Mouse (Mus musculus): ENCODE measurements around the gene Mvp. TPM values are rescaled to one million over a fixed set of nuclear protein-coding genes. Genes with fewer than 3 reads are reported as not detected.

Gene Mvp
- polyA plus RNA-seq (2016; fragmentation: Nextera tagmentation; extraction: Ambion mirVana), result 6.8 and 7.2 TPM in 2 replicates

DNA sequence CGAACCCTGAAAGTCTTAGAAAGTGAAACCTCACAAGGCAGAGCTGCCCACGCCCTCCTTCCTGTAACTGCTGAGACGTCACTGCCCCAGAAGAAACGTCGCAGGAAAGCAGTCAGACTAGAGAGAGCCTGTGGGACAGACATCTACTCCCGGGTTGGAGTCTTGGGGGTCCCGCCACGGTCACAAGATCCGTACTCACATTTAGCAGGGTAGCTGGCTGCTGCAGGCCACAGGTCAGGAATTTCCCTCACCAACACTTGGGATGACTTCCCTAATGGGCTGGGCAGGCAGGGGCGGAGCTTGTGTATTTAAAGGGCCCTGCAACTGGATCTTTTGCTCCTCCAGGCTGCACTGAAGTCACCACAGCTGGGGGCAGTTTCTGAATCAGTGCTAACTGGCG, at the start of gene Mvp:
Mvp (minus strand) TSS at position 302 of the 400 bp plus-strand sequence.
- no peaks in the 10 kb centered on the region for H3K27me3 ChIP-seq
- H3K9me3 ChIP-seq (replicated peaks), result no peaks in the 10 kb centered on the region
- H3K9ac ChIP-seq, result peak within 1 kb of the TSS; percentile 47
- peaks cover 40% of the 10 kb centered on the region for H3K4me1 ChIP-seq
- peak within 1 kb of the TSS; percentile 62 for H3K4me3 ChIP-seq
- H3K36me3 ChIP-seq, result peaks cover 38% of the 10 kb centered on the region
- peak within 1 kb of the TSS; percentile 87 for H3K4me2 ChIP-seq (replicated peaks)
- WGBS, result 64% methylated on average over 11 of the region's 11 CpGs
- no peak for ATAC-seq (ENCODE audit: low FRiP score)
- H3K27ac ChIP-seq, result no peak within 1 kb of the TSS

DNA sequence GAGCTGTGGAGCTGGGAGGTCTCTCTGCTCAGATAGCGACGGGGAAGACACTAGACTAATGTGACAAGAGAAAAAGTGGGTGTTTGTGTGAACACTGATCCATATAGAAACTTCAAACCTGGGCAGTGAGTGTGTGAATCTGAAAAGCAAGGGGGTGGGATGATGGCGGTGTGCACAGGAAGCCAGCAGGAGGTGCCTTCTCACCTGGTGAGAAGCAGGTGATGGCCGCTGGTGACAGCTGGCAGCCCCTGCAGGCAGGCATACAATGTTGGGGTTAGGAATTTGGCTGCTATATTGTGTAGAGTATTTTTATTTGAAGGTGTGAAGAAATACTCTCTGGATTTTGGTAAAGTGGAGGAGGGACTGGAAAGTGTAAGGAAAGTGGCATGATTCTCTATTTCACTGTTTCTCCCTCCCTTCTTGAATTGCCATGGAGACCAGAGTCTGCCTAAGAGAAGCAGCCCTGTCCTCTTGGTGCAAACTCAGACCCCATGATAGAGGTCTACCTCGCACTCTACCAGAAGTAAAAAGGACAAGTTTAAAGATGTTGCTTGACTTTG, 40.7 kb upstream of the Mvp start:
- Histone ChIP-seq H3K9me3 (replicated peaks) (no peaks in the 10 kb centered on the region), H3K4me2 (replicated peaks) (no peak overlapping the region), H3K9ac (no peak overlapping the region), H3K4me3 (no peak overlapping the region), H3K27me3 (peaks cover 4% of the 10 kb centered on the region; the same call in 1 of the 2 replicates), H3K27ac (no peak overlapping the region), H3K4me1 (no peaks in the 10 kb centered on the region), H3K36me3 (no peaks in the 10 kb centered on the region)
- WGBS, result 72% methylated on average over 5 of the region's 5 CpGs
- no peak for ATAC-seq (ENCODE audit: low FRiP score)

DNA sequence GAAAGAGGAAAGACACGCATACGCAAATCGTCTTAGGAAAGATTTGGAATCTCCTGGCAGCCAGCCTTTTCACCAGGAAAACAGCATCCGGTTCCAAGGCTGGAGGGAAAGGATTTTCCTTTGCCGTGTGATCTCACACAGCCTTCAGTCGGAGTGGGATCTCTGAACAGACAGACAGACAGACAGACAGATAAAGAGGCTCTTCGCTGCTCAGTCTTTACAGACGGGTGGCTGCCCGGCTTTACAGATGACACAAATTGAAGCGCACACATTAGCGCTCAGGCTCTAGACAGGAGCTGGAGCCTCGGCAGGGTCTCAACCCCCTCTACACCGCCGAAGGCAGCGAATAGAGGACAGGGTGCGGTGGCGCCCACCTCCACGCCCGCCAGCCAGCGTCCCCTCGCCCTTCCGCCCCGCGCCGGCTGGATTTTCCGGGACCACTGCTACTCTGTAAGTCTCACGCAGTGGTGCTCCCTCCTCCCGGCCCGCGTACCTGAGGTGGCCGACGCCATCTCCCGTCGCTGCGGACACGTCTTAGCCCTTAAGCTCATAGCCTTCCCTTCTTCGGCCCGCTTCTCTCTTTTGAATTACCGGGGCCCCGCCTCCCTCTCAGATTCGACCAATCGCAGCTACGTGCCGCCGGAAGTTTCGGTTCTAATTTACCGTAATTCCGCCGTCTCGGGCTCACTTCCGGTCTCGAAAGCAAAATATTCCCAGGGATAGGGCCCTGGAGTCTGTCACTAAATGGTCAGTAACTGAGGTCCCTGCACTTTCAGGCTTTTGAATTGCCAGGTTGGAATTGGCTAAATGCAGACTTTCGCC, 27.6 kb upstream of the Mvp start, which contains the start of gene Kif22:
Kif22 (minus strand) TSS at position 621 of the 822 bp plus-strand sequence.
- H3K27ac ChIP-seq, result peak within 1 kb of the TSS; percentile 78
- peak within 1 kb of the TSS; percentile 83 for H3K4me2 ChIP-seq (replicated peaks)
- peaks cover 13% of the 10 kb centered on the region; the same call in 1 of the 2 replicates for H3K36me3 ChIP-seq
- ATAC-seq (ENCODE audit: low FRiP score), result peak; percentile 83
- no peaks in the 10 kb centered on the region for H3K9me3 ChIP-seq (replicated peaks)
- peak within 1 kb of the TSS; percentile 84 for H3K4me3 ChIP-seq
- H3K9ac ChIP-seq, result peak within 1 kb of the TSS; percentile 83
- peaks cover 18% of the 10 kb centered on the region for H3K4me1 ChIP-seq
- no peaks in the 10 kb centered on the region for H3K27me3 ChIP-seq
- 1% methylated on average over 53 of the region's 53 CpGs for WGBS

DNA sequence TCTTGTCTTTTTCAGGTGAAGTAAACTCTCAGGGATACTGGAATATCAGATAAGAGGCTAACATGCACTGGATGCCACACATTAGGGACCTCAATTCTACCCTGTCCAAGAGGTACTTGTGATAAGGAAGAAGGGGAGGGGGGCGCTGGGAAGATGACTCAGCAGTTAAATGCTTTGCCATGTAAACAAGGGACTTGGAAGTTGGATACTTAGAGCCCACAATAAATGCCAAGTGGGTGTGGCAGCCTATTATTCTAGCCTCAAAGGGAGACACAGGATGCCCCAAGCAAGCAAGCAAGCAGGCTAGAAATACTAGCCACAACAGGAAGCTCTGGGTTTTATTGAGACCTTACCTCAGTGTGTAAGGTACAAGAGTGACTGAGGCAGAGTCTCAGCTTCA, 16.8 kb upstream of the Mvp start:
- ATAC-seq (ENCODE audit: low FRiP score), result no peak
- Histone ChIP-seq H3K27ac (no peak overlapping the region), H3K36me3 (peaks cover 56% of the 10 kb centered on the region), H3K27me3 (no peaks in the 10 kb centered on the region), H3K4me1 (peaks cover 8% of the 10 kb centered on the region), H3K4me2 (replicated peaks) (no peak overlapping the region), H3K9me3 (replicated peaks) (no peaks in the 10 kb centered on the region), H3K4me3 (no peak overlapping the region), H3K9ac (no peak overlapping the region)
- 76% methylated on average over 1 of the region's 1 CpGs for WGBS

DNA sequence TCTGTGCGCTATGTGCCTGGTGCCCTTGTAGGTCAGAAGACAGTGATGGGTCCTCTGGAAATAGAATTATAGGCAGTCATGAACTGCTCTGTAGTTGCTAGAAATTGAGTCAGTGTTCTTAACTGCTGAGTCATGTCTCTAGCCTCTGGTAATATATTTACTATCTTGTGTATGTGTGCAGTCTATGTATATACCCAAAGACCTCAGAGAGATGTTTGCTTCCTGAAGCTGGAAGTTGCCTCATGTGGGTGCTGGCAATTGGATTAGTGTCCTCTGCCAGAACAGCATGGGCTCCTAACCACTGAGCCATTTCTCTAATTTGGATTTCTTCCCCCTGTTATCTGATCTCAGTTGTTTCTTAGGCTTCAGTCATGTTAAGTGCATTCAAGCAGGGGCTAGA, 15.8 kb upstream of the Mvp start:
- Histone ChIP-seq H3K27me3 (no peaks in the 10 kb centered on the region), H3K27ac (no peak overlapping the region), H3K9me3 (replicated peaks) (no peaks in the 10 kb centered on the region), H3K4me3 (no peak overlapping the region), H3K9ac (no peak overlapping the region), H3K36me3 (peaks cover 48% of the 10 kb centered on the region), H3K4me1 (peaks cover 9% of the 10 kb centered on the region), H3K4me2 (replicated peaks) (no peak overlapping the region)
- ATAC-seq (ENCODE audit: low FRiP score), result no peak
- WGBS, result 97% methylated on average over 1 of the region's 1 CpGs

DNA sequence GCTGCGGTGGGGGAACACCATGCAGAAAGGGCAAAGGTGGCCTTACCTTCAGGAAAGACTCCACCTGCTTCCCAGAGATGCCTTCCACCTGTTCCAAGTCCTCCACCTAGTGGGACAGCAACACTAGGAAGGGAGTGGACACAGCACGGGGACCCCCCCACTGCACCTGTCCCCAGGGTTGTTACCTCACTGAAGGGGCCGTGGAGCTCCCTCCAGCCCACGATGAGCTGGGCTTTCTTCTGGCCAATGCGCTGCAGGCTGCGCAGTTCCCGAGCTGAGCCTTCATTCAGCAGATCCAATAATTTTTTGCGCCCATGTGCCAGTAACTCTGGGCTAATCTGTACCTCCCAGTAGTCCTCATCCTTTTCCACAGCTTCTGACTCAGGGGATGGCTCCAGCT, 13.5 kb upstream of the Mvp start:
- peak overlapping the region; percentile 97 for H3K4me3 ChIP-seq
- peaks cover 43% of the 10 kb centered on the region for H3K36me3 ChIP-seq
- H3K4me1 ChIP-seq, result peaks cover 32% of the 10 kb centered on the region
- peak overlapping the region; percentile 100 for H3K27ac ChIP-seq
- 68% methylated on average over 8 of the region's 8 CpGs for WGBS
- no peaks in the 10 kb centered on the region for H3K9me3 ChIP-seq (replicated peaks)
- no peaks in the 10 kb centered on the region for H3K27me3 ChIP-seq
- H3K9ac ChIP-seq, result peak overlapping the region; percentile 68
- peak overlapping the region; percentile 98 for H3K4me2 ChIP-seq (replicated peaks)
- peak; percentile 1; the same call in 1 of the 2 replicates for ATAC-seq (ENCODE audit: low FRiP score)

DNA sequence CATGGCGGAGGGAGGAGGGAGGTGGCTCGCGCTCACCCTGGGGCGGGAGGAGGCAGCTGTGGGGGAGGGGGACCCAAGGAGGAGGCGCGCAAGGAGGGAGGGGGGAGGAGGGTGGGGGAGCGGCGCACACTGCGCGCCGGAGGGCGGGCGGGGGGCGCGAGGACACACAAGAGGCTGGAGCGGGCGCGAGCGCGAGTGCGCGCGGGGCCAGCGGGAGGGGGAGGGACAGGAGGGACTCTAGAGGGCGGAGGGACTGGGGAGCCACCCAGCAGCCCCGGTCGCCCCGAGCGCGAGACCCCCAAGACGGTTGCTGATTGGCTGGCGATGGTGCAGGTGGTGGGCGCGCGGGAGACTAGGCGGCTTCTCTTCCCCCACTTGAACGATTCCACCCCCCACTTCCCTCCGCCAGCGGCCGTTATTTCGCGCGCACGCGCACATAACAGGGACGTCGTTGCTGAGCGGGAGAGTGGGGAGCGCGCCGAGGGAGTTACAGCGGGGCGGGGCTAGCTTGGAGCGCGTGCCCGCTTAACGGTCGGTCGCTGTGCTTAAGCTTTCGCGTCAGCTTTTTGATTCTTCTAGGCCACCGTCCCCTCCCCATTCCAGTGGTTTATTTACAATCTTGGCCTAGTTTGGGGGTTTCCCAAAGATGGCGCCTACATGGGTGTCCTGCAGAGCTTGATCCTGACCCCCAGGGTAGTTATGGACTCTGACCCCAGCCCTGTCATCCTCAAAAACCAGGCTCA, 12.7 kb upstream of the Mvp start, which contains the start of gene Maz:
Maz (minus strand) TSS at position 54 of the 743 bp plus-strand sequence.
- peak within 1 kb of the TSS; percentile 98 for H3K4me2 ChIP-seq (replicated peaks)
- peak within 1 kb of the TSS; percentile 100 for H3K9ac ChIP-seq
- peaks cover 39% of the 10 kb centered on the region for H3K4me1 ChIP-seq
- peak; percentile 92 for ATAC-seq (ENCODE audit: low FRiP score)
- H3K27ac ChIP-seq, result peak within 1 kb of the TSS; percentile 100
- H3K9me3 ChIP-seq (replicated peaks), result no peaks in the 10 kb centered on the region
- peak within 1 kb of the TSS; percentile 97 for H3K4me3 ChIP-seq
- H3K36me3 ChIP-seq, result peaks cover 43% of the 10 kb centered on the region
- H3K27me3 ChIP-seq, result no peaks in the 10 kb centered on the region
- under 1% methylated on average over 46 of the region's 63 CpGs for WGBS

DNA sequence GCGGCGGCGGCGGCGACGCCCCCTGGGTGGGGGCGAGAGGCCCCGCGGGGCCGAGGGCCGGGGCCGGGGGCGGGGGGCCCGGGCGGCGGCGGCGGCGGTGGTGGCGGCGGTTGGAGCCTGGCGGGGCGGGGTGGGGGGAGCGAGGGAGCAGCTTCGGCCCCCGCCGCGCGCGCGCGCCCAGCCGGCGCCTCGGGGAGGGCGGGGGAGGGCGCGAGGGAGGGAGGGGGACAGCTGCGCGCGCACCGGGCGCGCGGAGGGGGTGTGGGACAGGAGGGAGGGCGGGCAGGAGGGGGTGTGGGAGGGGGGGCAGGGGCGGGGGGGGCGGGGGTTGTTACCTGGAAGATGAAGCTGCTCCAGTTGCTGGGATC, 12.2 kb upstream of the Mvp start:
- Histone ChIP-seq H3K9me3 (replicated peaks) (no peaks in the 10 kb centered on the region), H3K4me2 (replicated peaks) (peak overlapping the region; percentile 98), H3K27ac (peak overlapping the region; percentile 100), H3K4me3 (peak overlapping the region; percentile 97), H3K4me1 (peaks cover 44% of the 10 kb centered on the region), H3K27me3 (no peaks in the 10 kb centered on the region), H3K9ac (peak overlapping the region; percentile 100), H3K36me3 (peaks cover 43% of the 10 kb centered on the region)
- WGBS, result no CpG with 5 or more reads among the region's 48 CpGs
- ATAC-seq (ENCODE audit: low FRiP score), result no peak

DNA sequence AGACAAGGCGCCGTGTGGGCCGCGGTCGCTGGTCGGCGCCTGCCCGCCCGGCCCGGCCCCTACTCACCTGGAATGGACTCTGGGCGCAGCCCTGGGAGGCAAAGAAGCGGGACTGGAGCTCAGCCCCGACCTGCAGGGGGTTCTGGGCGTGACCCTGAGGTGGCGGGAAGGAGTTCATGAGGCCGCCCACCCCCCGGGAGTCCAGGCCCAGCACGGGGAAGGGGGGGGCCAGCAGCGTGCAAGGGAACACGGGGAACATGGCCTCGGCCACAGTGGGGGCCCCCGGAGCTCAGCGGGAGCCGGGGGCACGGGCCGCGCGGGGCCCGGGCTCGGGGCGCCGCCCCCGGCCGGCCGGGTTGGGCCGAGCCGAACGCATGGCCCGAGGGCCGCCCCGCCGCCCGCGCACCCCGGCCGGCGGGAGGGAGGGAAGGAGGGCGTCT, 11.8 kb upstream of the Mvp start:
- Histone ChIP-seq H3K9me3 (replicated peaks) (no peaks in the 10 kb centered on the region), H3K4me2 (replicated peaks) (peak overlapping the region; percentile 98), H3K4me1 (peaks cover 49% of the 10 kb centered on the region), H3K36me3 (peaks cover 40% of the 10 kb centered on the region), H3K9ac (peak overlapping the region; percentile 100), H3K27me3 (no peaks in the 10 kb centered on the region), H3K27ac (peak overlapping the region; percentile 100), H3K4me3 (peak overlapping the region; percentile 97)
- 0% methylated on average over 11 of the region's 48 CpGs for WGBS
- ATAC-seq (ENCODE audit: low FRiP score), result peak; percentile 14

DNA sequence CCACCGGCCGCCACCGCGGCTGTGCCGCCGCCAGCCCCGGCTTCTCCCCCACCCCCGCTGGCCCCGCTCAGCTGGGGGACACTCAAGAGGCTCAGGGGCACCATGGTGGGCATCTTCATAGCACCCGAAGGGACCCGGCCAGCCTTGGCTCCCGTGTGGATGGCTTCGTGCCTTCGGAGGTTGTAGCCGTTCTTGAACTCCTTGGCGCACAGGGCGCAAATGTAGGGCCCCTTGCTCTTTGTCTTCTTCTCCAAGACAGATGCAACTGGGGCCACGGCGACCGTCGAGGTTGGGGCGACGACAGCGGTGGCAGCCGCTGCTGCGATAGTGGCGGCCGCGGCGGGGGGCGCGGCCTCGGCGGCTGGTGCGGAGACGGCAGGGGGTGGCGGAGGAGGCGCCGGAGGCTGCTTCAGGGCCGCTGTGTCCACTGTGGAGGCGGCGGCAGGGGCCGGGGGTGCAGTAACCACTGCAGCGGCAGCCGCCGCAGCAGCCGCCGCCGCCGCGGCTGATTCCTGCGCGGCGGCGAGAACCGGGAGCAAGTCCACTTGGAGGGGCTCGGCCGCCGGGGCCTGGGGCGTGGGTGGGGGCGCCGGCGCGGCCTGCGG, 11.2 kb upstream of the Mvp start:
- peak overlapping the region; percentile 100 for H3K27ac ChIP-seq
- H3K9me3 ChIP-seq (replicated peaks), result no peaks in the 10 kb centered on the region
- peak; percentile 9; the same call in 1 of the 2 replicates for ATAC-seq (ENCODE audit: low FRiP score)
- H3K4me1 ChIP-seq, result peaks cover 54% of the 10 kb centered on the region
- H3K36me3 ChIP-seq, result peaks cover 36% of the 10 kb centered on the region
- under 1% methylated on average over 55 of the region's 65 CpGs for WGBS
- H3K4me2 ChIP-seq (replicated peaks), result peak overlapping the region; percentile 98
- H3K27me3 ChIP-seq, result no peaks in the 10 kb centered on the region
- H3K9ac ChIP-seq, result peak overlapping the region; percentile 100
- H3K4me3 ChIP-seq, result peak overlapping the region; percentile 97

DNA sequence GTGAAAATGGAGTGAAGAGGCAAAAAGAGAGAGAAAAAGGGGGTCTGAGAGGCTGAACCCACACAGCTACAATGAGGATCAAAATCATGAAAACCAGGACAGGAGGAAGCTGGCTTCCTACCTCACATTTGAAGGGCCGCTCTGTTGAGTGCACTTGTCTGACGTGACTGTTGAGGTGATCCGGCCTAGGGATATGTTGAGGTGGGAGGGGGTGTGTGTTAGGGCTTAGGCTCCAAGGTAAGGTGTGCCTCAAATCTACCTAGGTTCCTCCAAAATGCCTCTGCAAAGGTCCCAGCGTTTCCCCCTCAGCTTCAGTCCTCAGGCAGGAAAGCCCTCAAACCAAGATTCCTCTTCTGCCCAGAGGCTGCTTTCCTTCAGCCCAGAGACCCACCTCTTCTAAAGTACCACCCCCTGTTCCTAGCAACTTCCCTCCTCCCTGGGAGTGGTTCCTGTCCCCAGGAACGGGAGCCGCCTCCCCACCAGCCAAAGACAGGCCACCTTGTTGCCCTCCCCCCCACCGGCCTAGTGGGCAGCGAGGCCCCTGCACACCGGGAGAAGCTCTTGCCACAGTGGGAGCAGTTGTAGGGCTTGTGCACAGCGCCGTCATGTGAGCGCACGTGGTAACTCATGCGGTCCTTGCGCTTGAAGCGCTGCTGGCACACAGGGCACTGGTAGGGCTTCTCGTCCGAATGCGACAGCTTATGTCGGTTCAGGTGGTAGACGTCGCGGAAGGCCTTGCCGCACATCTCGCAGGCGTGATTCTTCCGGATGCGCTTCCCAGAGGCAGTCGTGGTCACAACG, 10.5 kb upstream of the Mvp start:
- WGBS, result 1% methylated on average over 30 of the region's 30 CpGs
- Histone ChIP-seq H3K9ac (peak overlapping the region; percentile 100), H3K27me3 (no peaks in the 10 kb centered on the region), H3K9me3 (replicated peaks) (no peaks in the 10 kb centered on the region), H3K4me1 (peaks cover 61% of the 10 kb centered on the region), H3K36me3 (peaks cover 32% of the 10 kb centered on the region), H3K4me3 (peak overlapping the region; percentile 97), H3K4me2 (replicated peaks) (peak overlapping the region; percentile 98), H3K27ac (peak overlapping the region; percentile 100)
- peak; percentile 38 for ATAC-seq (ENCODE audit: low FRiP score)

All from hindbrain, embryonic 12.5 days (tissue).